Mouse (Mus musculus): ENCODE data around the gene B4galt5. TPM values are rescaled to one million over a fixed set of nuclear protein-coding genes. Genes with fewer than 3 reads are reported as not detected.
A peak's percentile ranks its signal among the peaks of the same experiment; 100 is the strongest.

The B4galt5 gene
- polyA plus RNA-seq, 1 experiment = 59.4 TPM

GRCm38 (mm10) chr2:167301601-167302000, 47.4 kb downstream of the B4galt5 start:
- Histone ChIP-seq H3K27ac (ENCODE audit: insufficient read depth, low read length) (no peak overlapping the region), H3K27me3 (ENCODE audit: control insufficient read depth, insufficient read depth, low read length) (no peaks in the 10 kb centered on the region), H3K4me1 (ENCODE audit: control insufficient read depth, insufficient read depth, low read length) (peaks cover 41% of the 10 kb centered on the region), H3K4me3 (replicated peaks; ENCODE audit: insufficient read depth, low read depth, low read length) (no peak overlapping the region)
- WGBS = 82% methylated on average over 7 of the region's 7 CpGs
- peak in 1 of 2 experiments; percentile 22 for DNase-seq
- TF ChIP-seq CTCF (IDR thresholded peaks at IDR 0.05; ENCODE audit: borderline replicate concordance, insufficient read depth, low read depth, low read length) = no peak
- no peak for TF ChIP-seq POLR2A (IDR thresholded peaks at IDR 0.05; ENCODE audit: borderline replicate concordance, insufficient read depth, low read length)

DNA sequence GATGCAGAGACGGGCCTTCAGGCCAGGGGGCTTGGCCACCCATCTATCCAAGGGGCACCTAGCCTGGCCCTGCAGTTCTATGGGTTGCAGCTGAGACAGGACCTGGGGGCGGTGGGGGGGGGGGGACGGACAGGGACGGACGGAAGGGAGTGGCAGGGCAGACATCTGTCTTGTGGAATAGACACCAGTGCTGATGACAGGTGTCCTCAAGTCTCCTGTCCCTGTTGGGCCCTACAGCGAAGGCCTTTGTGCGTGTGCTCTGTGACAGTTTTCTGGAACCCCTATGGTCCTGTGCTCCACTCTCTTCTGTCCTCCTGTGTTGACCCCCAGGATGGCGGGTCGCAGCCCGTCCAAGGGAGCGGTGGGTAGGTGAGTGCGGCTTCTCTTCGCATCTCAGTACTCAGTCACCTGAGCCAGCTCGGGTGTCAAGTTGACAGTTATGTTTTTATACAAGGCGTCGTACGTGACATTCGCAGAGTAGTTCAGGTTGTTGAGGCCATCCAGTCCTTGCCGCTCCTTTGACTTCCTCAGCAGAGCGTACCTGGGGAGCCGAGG, 48.0 kb downstream of the B4galt5 start:
- H3K4me1 ChIP-seq (ENCODE audit: control insufficient read depth, insufficient read depth, low read length) = peaks cover 35% of the 10 kb centered on the region
- no peak overlapping the region for H3K27ac ChIP-seq (ENCODE audit: insufficient read depth, low read length)
- peak in 1 of 2 experiments; percentile 15 for DNase-seq
- WGBS = 88% methylated on average over 21 of the region's 21 CpGs
- no peaks in the 10 kb centered on the region for H3K27me3 ChIP-seq (ENCODE audit: control insufficient read depth, insufficient read depth, low read length)
- no peak overlapping the region for H3K4me3 ChIP-seq (replicated peaks; ENCODE audit: insufficient read depth, low read depth, low read length)
- TF ChIP-seq POLR2A (IDR thresholded peaks at IDR 0.05; ENCODE audit: borderline replicate concordance, insufficient read depth, low read length) (no peak), CTCF (IDR thresholded peaks at IDR 0.05; ENCODE audit: borderline replicate concordance, insufficient read depth, low read depth, low read length) (no peak)

DNA sequence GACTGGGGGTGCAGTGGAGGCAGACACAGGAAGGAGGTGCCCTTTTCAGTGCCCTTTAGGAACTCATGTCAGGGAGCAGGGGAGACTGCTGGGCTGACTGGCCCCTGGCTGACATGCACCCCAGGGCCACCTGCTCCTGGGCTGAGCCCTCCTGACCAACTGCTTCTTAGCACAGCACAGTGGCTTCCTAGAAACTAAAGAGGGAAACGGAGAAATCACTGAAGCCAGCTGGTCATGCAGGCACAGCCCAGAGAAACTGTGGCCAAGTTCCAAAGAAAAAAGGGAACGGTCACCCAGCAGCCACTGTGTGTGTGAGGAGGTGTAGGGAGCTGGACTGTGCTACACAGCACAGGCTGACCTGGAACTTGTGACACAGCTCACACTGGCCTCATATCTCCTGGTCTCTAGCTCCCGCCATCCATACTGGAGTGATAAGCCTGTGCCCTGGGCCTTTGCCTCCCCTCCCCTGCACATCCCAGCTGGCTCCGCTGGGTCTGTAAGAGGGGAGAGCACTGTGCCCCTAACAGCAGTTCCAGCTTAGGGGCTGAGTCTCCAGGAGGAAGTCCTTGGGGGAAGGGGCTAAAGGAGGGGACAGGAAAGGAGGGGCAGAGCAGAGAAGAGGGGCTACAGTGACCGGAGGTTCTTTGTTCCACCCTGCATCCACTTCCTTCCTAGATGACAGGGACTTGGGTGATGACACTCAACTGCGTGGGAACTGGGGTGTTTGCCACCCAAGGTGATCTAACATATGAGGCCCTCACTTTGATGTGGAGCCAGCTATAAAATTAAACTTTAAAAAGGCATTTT, 48.9 kb downstream of the B4galt5 start:
- H3K4me3 ChIP-seq (replicated peaks; ENCODE audit: insufficient read depth, low read depth, low read length) = no peak overlapping the region
- 43% methylated on average over 6 of the region's 6 CpGs for WGBS
- TF ChIP-seq CTCF (IDR thresholded peaks at IDR 0.05; ENCODE audit: borderline replicate concordance, insufficient read depth, low read depth, low read length) (no peak), POLR2A (IDR thresholded peaks at IDR 0.05; ENCODE audit: borderline replicate concordance, insufficient read depth, low read length) (no peak)
- H3K27me3 ChIP-seq (ENCODE audit: control insufficient read depth, insufficient read depth, low read length) = no peaks in the 10 kb centered on the region
- DNase-seq = peak; percentile 68 to 78
- peak overlapping the region; percentile 87 for H3K27ac ChIP-seq (ENCODE audit: insufficient read depth, low read length)
- H3K4me1 ChIP-seq (ENCODE audit: control insufficient read depth, insufficient read depth, low read length) = peaks cover 25% of the 10 kb centered on the region

- TF ChIP-seq CTCF (IDR thresholded peaks at IDR 0.05; ENCODE audit: borderline replicate concordance, insufficient read depth, low read depth, low read length) (no peak), POLR2A (IDR thresholded peaks at IDR 0.05; ENCODE audit: borderline replicate concordance, insufficient read depth, low read length) (no peak)
- no peaks in the 10 kb centered on the region for H3K27me3 ChIP-seq (ENCODE audit: control insufficient read depth, insufficient read depth, low read length)
- 36% methylated on average over 27 of the region's 27 CpGs for WGBS
- peak overlapping the region; percentile 81 for H3K27ac ChIP-seq (ENCODE audit: insufficient read depth, low read length)
- peak; percentile 81 to 86 for DNase-seq
- H3K4me1 ChIP-seq (ENCODE audit: control insufficient read depth, insufficient read depth, low read length) = peaks cover 25% of the 10 kb centered on the region
- no peak overlapping the region for H3K4me3 ChIP-seq (replicated peaks; ENCODE audit: insufficient read depth, low read depth, low read length)
Observed at GRCm38 (mm10) chr2:167298729-167299705, 50.0 kb downstream of the B4galt5 start.

DNA sequence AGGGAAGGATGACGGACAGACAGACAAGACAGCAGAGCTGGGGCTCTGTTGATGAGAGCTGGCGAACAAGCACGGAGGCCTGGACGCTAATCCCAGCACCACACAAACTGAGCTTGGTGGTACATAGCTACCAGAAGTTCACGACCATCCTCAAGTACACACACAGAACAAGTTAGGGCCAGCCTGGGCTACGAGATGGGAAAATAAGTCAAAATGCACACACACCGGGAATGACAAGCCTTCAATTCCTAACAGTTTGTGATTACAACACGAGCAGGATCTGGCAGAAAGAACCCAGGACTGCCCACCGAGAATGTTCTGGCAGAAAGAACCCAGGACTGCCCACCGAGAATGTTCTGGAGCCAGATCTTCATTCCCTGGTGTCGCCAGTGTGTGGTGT, 51.0 kb downstream of the B4galt5 start:
- TF ChIP-seq CTCF (IDR thresholded peaks at IDR 0.05; ENCODE audit: borderline replicate concordance, insufficient read depth, low read depth, low read length) = no peak
- no peak for TF ChIP-seq POLR2A (IDR thresholded peaks at IDR 0.05; ENCODE audit: borderline replicate concordance, insufficient read depth, low read length)
- Histone ChIP-seq H3K27ac (ENCODE audit: insufficient read depth, low read length) (no peak overlapping the region), H3K4me3 (replicated peaks; ENCODE audit: insufficient read depth, low read depth, low read length) (no peak overlapping the region), H3K4me1 (ENCODE audit: control insufficient read depth, insufficient read depth, low read length) (peaks cover 25% of the 10 kb centered on the region), H3K27me3 (ENCODE audit: control insufficient read depth, insufficient read depth, low read length) (no peaks in the 10 kb centered on the region)
- WGBS = 69% methylated on average over 11 of the region's 11 CpGs
- peak; percentile 5 to 15 for DNase-seq

DNA sequence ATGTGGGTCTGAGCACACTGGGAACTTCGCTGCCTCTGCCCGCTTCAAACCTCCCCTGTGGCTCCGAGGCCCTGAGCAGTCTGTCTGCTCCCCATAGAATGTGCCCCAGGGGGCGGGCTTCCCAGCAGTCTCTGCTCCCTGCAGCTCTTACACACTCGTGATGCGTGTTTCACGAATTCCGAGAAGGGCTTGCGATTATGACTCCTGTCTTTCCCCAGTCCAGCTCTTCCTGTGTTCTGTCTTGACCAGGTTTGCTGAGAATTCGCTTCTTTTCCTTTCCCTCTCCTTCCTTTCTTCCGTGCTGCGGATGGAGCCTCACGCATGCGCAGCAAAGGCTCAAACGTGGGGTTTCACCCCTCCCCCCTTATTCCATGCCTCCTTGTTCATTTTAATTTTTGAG, 54.1 kb downstream of the B4galt5 start:
- Histone ChIP-seq H3K27ac (ENCODE audit: insufficient read depth, low read length) (no peak overlapping the region), H3K4me3 (replicated peaks; ENCODE audit: insufficient read depth, low read depth, low read length) (no peak overlapping the region), H3K27me3 (ENCODE audit: control insufficient read depth, insufficient read depth, low read length) (no peaks in the 10 kb centered on the region), H3K4me1 (ENCODE audit: control insufficient read depth, insufficient read depth, low read length) (peaks cover 22% of the 10 kb centered on the region)
- peak; percentile 3 to 19 for DNase-seq
- TF ChIP-seq CTCF (IDR thresholded peaks at IDR 0.05; ENCODE audit: borderline replicate concordance, insufficient read depth, low read depth, low read length) = no peak
- no peak for TF ChIP-seq POLR2A (IDR thresholded peaks at IDR 0.05; ENCODE audit: borderline replicate concordance, insufficient read depth, low read length)
- WGBS = 67% methylated on average over 15 of the region's 15 CpGs

DNA sequence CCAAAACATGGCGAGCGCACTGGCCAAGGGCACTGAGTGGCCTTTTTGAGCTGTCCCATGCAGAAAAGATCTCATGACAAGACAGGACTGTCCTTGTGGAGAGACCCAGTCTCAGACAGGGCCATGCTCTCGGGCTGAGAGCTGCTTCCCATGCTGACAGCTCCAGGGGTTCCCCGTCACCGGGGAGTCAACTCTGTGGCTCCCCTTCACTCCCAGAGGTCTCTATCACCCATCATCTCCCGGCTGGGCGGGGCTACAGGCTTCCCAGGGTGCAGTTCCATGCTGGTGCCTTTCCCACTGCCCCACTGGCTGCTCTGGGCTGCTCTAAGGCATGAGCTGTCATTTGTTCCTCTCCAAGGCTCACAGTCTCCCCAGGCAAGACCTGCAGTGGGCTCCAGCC, 54.8 kb downstream of the B4galt5 start:
- Histone ChIP-seq H3K27me3 (ENCODE audit: control insufficient read depth, insufficient read depth, low read length) (no peaks in the 10 kb centered on the region), H3K4me3 (replicated peaks; ENCODE audit: insufficient read depth, low read depth, low read length) (no peak overlapping the region), H3K27ac (ENCODE audit: insufficient read depth, low read length) (no peak overlapping the region), H3K4me1 (ENCODE audit: control insufficient read depth, insufficient read depth, low read length) (peaks cover 15% of the 10 kb centered on the region)
- peak; percentile 1 to 9 for DNase-seq
- TF ChIP-seq CTCF (IDR thresholded peaks at IDR 0.05; ENCODE audit: borderline replicate concordance, insufficient read depth, low read depth, low read length) = no peak
- no peak for TF ChIP-seq POLR2A (IDR thresholded peaks at IDR 0.05; ENCODE audit: borderline replicate concordance, insufficient read depth, low read length)
- 72% methylated on average over 7 of the region's 7 CpGs for WGBS
